Mouse (Mus musculus): ENCODE measurements at regions not wholly inside any gene's neighbourhood (a gene's known extent, or its start where the extent isn't known, plus 50 kb on each side); places are given as distances from the start of the nearest gene placed in this dataset.

DNA sequence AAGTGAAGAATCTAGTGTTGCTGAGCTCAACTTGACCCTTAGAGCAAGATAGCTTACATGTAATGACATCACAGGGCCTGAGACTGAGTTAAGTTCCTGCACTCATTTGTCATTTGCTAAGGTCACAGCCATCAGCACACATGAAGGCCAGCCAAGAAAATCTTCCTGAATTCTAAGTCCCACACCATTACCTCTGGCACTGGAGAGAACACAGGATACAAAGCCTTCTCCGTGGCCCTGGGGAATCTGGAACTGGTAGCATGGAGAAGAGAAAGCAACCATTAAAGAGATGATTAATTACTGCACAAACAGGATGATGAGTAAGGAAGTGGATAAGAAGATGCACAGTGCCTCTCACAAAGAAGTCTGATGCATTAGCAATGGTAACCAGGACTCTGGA lies 232.0 kb downstream of the Wdr72 start:
- in situ Hi-C loops (cut with MboI, MseI) = no loop called here

DNA sequence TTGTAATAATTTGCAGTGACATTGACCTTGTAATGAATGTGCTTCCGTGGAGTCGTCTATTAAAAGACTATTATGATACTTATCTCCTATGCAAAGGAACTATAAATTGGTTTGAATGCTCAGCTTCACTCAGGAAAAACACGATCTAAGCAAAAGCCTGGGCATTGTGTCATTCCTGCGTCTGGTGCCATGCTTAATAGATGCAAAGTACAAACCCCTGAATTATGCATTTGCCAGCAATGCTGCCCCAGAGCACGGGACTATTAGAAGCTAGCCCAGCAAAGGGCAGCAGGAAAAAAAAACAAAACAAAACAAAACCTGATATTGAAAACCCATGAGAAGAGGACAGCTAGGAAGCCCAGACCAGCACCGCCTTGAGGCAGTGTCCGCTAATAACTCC lies 234.9 kb downstream of the Wdr72 start:
- in situ Hi-C loops (cut with MboI, MseI) = no loop called here

- in situ Hi-C loops (cut with MboI, MseI) = no loop called here
Measured at GRCm38 (mm10) chr9:74348776-74349175, 238.6 kb downstream of the Wdr72 start.

GRCm38 (mm10) chr9:74365930-74366438 lies 255.8 kb downstream of the Wdr72 start:
- in situ Hi-C loops (cut with MboI, MseI) = no loop called here

DNA sequence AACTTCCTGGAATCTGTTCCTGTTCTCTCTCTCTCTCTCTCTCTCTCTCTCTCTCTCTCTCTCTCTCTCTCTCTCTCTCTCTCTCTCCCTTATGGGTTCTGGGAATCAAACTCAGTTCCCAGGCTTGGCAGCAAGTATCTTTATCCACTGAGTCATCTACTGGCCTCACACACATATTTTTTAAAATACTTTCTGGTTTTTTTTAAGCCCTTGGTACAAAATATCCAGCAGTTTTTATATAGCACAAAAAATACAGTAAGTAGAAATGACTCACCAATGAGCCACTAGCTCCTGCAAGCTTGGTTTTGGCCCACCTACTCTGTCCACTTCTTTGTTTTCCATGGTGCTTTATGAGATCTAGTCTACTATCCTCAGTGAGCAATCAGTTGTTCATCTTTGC lies 266.0 kb downstream of the Wdr72 start:
- in situ Hi-C loops (cut with MboI, MseI) = no loop called here

GRCm38 (mm10) chr9:74377204-74377603 lies 267.0 kb downstream of the Wdr72 start:
- in situ Hi-C loops (cut with MboI, MseI) = no loop called here

GRCm38 (mm10) chr9:74384206-74384896 lies 274.2 kb downstream of the Wdr72 start:
- in situ Hi-C loops (cut with MboI, MseI) = no loop called here

DNA sequence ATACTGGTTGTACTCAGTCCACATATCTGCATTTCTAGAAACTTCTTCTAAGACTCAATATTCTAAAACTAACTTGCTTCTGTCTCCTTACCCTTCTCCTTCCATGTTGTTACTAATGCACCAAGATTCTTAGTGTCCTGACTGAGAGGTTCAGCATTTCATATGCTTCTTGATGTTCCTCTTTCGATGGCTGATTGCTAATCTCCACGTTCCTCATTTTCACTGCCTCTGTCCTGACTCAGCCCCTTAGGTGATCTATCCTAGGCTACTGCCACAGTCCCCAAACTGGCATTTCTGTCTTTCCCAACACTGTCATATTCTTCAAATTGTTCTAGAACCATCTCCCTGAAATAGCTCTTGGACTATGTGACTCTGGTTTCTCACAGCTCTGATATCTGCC lies 315.4 kb downstream of the Wdr72 start:
- in situ Hi-C loops (cut with MboI, MseI) = no loop called here

DNA sequence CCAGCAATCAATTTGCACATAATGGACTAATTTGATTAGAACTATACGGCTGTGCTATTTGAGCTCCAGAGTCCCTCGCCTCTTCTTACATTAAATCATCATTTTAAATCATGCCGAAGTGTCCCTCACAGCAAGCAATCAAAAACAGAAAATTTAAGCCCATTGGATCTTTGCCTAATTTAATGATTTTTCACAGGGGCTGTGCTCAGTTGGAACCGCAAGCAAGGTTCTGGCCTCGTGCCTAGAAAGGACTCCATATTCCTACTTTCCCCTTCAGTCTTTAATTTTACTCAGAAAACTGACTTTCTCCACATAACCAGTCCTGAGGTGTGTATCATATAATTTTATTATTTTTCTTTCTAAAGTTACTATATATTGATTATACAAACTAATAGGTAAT lies 339.8 kb downstream of the Wdr72 start:
- in situ Hi-C loops (cut with MboI, MseI) = no loop called here

- in situ Hi-C loops (cut with MboI, MseI) = no loop called here
Measured at GRCm38 (mm10) chr9:74461084-74461483, 350.9 kb downstream of the Wdr72 start.

- in situ Hi-C loops (cut with MboI, MseI) = no loop called here
Measured at GRCm38 (mm10) chr9:74476830-74477229, 366.7 kb downstream of the Wdr72 start.

GRCm38 (mm10) chr9:74479273-74479672 lies 369.1 kb downstream of the Wdr72 start:
- in situ Hi-C loops (cut with MboI, MseI) = no loop called here

- in situ Hi-C loops (cut with MboI, MseI) = no loop called here
Measured at GRCm38 (mm10) chr9:74513887-74514286, 347.8 kb upstream of the Onecut1 start.

GRCm38 (mm10) chr9:74528550-74528949 lies 333.2 kb upstream of the Onecut1 start:
- in situ Hi-C loops (cut with MboI, MseI) = no loop called here

GRCm38 (mm10) chr9:74530317-74530716 lies 331.4 kb upstream of the Onecut1 start:
- in situ Hi-C loops (cut with MboI, MseI) = no loop called here

DNA sequence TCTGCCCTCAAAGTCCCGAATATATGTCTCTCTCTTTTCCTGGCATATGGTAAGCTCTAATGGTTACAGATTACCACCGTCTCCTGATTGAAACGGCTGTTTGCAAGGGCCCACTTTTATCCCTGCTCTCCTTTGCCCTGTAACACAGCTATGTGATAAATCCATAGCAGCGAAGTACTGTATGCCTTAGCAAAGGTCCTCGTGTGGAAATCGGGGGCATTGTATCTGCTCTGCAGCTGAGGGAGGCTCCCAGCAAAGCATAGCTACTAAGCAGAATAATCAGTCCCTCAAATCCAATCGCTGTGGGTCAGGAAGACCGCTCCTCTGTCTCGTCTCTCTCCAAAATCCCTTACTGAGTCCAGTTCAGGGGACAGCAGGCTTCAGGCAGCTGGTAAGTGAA lies 331.0 kb upstream of the Onecut1 start:
- in situ Hi-C loops (cut with MboI, MseI) = no loop called here

DNA sequence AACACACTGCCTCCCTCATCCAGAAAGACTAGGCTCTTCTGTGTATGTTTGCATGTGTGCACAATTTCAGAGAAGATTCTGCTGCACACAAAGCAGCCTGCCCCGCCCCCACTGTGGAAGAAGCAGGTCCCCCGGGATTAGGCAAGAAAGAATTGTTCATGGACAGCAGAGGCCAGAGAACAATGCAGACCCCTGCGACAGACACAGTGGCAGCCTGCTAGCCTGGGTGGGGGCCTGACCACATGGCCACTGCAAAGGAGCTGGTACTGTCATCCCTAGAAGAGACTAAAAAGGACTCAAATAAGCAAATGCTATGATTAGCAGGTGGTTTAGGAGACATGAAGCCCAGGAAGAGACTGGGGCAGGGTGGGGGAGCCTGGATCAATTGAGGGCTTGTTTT lies 329.7 kb upstream of the Onecut1 start:
- in situ Hi-C loops (cut with MboI, MseI) = no loop called here

DNA sequence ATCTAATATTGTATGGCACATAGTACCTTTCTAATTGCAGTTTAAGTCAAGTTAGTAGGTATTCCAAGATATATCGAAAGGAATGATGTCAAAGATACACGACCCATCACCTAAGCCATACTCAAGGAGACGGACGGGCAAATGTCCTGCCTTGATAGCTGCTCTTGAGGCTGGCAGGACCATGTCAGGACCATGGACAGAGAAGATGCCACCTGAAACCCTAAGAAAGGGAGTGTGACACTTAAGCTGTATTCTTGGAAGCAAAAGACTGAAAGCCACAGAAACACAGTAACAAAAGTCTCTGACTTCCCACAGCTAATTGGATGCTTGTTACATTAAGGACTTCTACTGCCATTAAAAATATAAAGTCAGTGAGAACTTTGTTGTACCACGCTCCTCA lies 326.7 kb upstream of the Onecut1 start:
- in situ Hi-C loops (cut with MboI, MseI) = no loop called here

DNA sequence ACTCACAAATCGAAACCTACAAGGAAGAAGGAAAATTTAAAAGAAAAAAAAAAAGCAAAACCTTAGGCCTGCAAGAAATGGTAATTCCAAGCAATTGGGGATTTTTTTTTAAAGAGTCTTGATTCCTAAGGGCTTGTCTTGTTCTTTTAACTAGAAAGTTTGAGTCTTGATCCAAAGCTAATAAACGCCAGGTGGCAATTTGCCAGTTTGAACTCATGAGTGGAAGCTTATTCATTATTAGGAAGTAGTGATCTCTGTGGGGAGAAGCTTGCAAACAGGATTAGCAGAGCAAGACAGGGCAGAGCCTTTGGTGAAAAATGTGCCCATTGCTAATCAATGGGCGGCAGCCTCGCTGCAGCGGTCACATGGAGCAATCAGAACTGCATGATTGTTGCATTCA lies 305.6 kb upstream of the Onecut1 start:
- in situ Hi-C loops (cut with MboI, MseI) = no loop called here

GRCm38 (mm10) chr9:74592757-74593156 lies 269.0 kb upstream of the Onecut1 start:
- in situ Hi-C loops (cut with MboI, MseI) = no loop called here

GRCm38 (mm10) chr9:74593970-74594369 lies 267.8 kb upstream of the Onecut1 start:
- in situ Hi-C loops (cut with MboI, MseI) = no loop called here

DNA sequence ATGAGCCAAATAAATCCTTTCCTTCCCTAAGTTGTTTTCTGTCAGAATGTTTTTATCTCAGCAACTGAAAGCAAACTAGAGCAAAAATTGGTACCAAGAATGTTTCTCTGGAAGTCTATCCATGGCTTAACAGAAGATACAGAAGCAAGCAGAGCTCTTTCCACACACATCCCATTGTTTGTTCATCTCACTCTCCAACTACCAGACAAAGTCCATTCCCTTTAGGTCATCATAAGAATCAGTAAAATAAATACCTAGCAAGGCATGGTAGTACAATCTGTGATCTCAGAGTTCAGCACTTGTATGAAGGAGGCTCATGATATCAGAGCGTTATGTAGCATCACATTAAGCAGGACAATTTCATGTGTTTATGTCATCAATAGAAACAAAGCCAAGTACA lies 257.3 kb upstream of the Onecut1 start:
- in situ Hi-C loops (cut with MboI, MseI) = no loop called here

GRCm38 (mm10) chr9:74621957-74622356 lies 239.8 kb upstream of the Onecut1 start:
- in situ Hi-C loops (cut with MboI, MseI) = no loop called here

GRCm38 (mm10) chr9:74645394-74645793 lies 216.3 kb upstream of the Onecut1 start:
- in situ Hi-C loops (cut with MboI, MseI) = no loop called here

All from T-helper 1 cell (primary cell).